Mouse (Mus musculus): Measurements from ENCODE around the gene P4htm. TPM values are rescaled to one million over a fixed set of nuclear protein-coding genes. Genes with fewer than 3 reads are reported as not detected.

The P4htm gene
- polyA plus RNA-seq, 1 experiment from 2014 or later, result 25.6 TPM

DNA sequence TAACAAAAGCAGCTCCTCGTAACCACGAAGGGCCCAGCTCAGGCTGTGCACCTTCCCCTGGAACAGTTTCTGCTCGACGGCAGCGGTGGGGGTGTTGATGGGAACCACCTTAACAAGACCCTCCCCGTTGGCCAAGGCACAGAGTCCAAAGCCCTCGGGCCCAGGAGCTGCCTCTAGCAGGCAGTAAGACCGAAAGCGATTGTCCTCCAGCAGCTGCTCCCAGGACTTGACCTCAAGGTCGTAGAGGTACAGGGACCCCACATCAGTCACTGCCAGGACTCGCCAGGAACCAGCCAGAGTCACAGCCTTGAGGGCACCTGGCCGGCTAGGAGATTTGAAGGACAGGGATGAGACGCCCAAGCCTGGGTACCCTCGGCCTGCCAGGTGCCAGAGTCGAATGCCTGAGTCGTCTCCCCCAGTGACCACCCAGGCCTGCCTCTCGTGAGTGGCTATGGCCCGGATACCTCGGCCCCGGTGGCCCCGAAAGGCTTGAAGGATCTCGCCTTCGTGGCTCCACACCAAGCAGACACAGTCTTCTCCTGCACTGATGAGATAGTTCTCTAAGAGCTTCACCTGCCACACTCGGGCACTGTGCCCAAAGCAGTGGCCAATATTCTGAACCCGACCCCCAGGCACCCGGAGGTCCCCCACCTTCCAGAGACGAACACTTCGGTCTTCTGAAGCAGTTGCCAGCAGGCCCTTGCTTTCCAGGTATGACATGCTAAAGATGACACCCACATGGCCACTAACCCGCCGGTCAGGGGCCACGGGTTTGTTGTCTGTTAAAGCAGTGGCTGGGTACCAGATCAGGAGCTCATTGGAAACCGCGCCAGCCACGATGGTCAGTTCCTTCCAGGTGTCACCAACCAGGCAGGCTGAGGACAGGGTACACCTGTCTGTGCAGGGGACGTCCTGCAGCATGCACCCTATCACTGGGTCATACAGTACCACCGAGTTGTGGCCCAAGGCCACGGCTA, 21.9 kb downstream of the P4htm start:
- Histone ChIP-seq H3K9me3 (no peaks in the 10 kb centered on the region), H3K9ac (peak overlapping the region; percentile 92), H3K4me2 (peak overlapping the region; percentile 94), H3K36me3 (peaks cover 60% of the 10 kb centered on the region), H3K27me3 (peaks cover 9% of the 10 kb centered on the region; the same call in 1 of the 2 replicates), H3K27ac (peak overlapping the region; percentile 53; the same call in 1 of the 2 replicates), H3K4me1 (replicated peaks) (peaks cover 71% of the 10 kb centered on the region), H3K4me3 (peak overlapping the region; percentile 75)
- 86% methylated on average over 37 of the region's 37 CpGs for WGBS
- no peak for ATAC-seq (ENCODE audit: low FRiP score)

DNA sequence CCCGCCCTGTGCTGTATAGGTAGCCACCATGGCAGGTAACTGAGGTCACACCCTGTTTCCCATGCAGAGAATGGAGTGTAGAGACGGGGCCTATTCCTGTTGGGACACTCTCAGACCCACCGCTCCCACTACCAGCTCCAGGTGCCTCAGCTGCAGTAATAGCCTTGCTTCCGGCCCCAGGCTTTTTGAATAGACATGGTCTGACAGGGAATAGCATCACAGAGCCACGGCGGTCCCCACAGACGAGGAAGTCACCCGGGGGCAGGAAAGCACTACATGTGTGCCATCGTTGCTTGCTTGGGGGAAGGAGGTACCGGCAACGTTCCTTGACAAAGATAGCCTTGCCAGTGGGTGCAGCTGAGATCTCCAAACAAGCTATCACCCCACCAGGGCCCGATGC, 22.5 kb downstream of the P4htm start:
- no peak for ATAC-seq (ENCODE audit: low FRiP score)
- peaks cover 60% of the 10 kb centered on the region for H3K36me3 ChIP-seq
- peak overlapping the region; percentile 53; the same call in 1 of the 2 replicates for H3K27ac ChIP-seq
- peaks cover 3% of the 10 kb centered on the region; the same call in 1 of the 2 replicates for H3K27me3 ChIP-seq
- H3K4me1 ChIP-seq (replicated peaks), result peaks cover 76% of the 10 kb centered on the region
- 82% methylated on average over 12 of the region's 12 CpGs for WGBS
- no peaks in the 10 kb centered on the region for H3K9me3 ChIP-seq
- H3K4me2 ChIP-seq, result peak overlapping the region; percentile 94
- peak overlapping the region; percentile 12 for H3K4me3 ChIP-seq
- H3K9ac ChIP-seq, result peak overlapping the region; percentile 59

DNA sequence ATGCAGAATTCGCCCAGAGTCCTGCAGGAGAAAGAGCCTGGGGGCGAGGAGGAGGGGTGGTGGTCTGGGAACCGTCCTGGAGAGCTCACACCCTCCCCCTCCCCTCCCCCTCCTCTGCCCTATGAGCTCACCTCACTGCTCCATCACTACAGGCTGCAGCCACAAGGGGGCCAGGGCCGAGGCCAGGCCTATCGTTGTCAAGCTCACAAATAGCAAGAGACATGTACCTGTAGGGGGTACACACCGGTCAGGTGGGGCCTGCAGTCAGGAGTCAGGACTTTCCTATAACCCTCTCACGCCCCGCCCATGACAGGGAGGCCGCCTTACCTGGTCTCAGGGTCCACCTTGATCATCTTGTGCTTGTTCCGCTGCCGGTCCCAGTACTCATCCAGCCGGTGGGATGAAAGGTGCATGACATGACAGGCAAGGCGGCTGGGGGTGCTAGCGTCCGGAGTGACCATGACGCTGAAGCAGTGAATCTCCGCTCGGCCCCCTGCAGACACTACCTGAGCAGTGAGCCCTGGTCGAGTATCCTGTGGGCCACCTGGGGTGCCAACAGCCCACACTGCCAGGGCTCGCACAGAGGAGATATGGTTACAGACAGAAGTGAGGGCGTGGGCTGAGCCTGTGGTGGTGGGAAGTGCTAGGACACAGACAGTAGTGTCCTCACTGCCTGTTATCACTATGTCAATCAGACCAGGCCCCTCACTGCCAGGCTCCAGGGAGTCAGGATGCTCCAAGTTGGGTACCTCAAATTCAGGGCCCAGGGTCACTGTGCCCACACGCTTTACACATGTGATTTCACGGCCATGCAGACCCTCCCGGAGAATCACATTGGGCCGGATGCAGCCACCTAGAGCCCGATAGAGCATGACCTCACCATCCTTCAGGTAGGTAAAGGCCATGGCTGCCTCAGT, 23.4 kb downstream of the P4htm start:
- 57% methylated on average over 26 of the region's 26 CpGs for WGBS
- Histone ChIP-seq H3K9ac (peak overlapping the region; percentile 59), H3K27ac (peak overlapping the region; percentile 48; the same call in 1 of the 2 replicates)

DNA sequence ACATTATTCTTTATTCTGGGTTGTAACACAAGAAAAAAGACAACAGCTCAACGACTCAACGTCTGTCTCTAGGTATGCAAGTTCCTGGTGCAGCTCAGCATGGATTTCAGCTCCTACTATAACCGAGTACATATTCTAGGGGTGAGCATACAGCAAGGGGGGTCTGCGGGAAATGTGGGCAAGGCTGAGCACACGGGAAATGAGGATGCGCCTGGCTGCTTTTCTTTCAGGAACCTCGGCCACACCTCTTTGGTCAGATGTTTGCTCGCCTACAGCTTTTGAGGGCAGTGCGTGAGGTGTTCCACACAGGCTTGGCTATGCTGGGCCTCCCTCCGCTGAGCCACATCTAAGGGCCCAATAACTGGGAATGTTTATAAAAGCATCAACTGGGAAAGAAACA, 25.1 kb downstream of the P4htm start:
- Histone ChIP-seq H3K4me1 (replicated peaks) (peaks cover 81% of the 10 kb centered on the region), H3K4me3 (no peak overlapping the region), H3K27me3 (no peaks in the 10 kb centered on the region), H3K9me3 (no peaks in the 10 kb centered on the region), H3K36me3 (peaks cover 60% of the 10 kb centered on the region), H3K9ac (no peak overlapping the region), H3K27ac (no peak overlapping the region), H3K4me2 (no peak overlapping the region)
- ATAC-seq (ENCODE audit: low FRiP score), result no peak
- WGBS, result 86% methylated on average over 10 of the region's 10 CpGs

More for the DNA sequence above, 23.4 kb downstream of the P4htm start:
- Histone ChIP-seq H3K9me3 (no peaks in the 10 kb centered on the region), H3K27me3 (no peaks in the 10 kb centered on the region), H3K4me1 (replicated peaks) (peaks cover 74% of the 10 kb centered on the region), H3K36me3 (peaks cover 60% of the 10 kb centered on the region), H3K4me3 (no peak overlapping the region), H3K4me2 (peak overlapping the region; percentile 94; the same call in 1 of the 2 replicates)
- no peak for ATAC-seq (ENCODE audit: low FRiP score)

DNA sequence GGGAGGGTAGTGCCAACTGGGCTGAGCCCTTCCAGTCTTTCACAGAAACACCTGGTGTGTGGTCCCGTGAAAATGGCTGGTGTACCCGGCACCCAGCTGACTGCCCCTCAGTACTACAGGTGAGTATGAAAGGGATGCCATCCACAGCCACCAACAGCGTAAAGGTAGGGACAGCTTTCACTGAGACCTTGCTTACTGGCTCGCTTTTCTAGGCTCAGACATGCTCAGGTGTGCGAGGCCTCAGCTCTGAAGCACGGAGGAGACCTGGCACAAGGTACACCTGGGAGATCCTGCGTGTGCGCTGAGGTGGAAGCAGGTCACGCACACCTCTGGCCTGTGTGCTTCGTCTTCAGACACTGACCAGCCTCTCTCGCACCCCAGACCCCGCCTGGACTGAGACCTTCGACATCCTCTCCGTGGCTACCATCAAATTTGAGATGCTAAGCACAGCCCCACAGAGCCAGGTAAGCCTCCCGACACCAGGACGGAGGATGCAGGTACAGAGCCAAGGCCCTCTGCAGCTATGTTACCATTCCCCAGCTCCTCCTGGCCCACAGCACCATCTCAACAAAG, 26.0 kb downstream of the P4htm start:
- Histone ChIP-seq H3K27me3 (no peaks in the 10 kb centered on the region), H3K9ac (no peak overlapping the region), H3K36me3 (peaks cover 59% of the 10 kb centered on the region), H3K4me3 (no peak overlapping the region), H3K27ac (no peak overlapping the region), H3K4me1 (replicated peaks) (peaks cover 72% of the 10 kb centered on the region), H3K4me2 (no peak overlapping the region), H3K9me3 (no peaks in the 10 kb centered on the region)
- 96% methylated on average over 16 of the region's 16 CpGs for WGBS
- ATAC-seq (ENCODE audit: low FRiP score), result no peak

DNA sequence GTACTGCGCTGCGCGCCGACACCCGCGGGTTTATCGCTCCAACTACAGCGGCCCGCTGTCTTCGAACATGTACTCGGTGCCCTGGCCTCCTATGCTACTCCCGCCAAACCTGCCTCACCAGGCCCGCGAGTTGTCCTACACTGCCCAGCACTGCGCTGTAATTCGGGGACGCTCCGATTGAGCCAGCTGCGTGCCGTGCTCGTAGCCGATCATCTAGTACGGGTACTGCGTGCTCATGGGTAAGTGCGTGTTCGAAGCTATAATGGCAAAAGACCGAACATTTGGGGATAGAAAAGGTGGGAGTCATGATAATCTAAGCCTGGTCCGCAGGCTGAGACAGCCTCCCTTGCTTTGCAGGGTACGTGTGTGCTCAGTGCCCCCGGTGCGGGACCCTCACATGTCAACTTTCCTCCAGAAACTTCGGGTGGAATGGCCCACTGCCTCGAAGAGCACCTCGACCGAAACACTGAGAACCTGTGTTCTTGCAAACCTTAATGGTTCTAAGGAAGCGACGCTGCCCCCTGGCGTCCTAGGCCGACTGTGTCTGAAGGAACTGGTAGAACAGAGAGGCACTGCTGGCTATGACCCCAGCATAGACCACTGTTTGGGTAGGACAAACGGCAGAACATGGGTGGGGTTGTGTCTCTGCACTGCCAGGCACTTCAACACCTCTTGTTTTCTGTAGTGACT, 27.1 kb downstream of the P4htm start:
- Histone ChIP-seq H3K4me1 (replicated peaks) (peaks cover 72% of the 10 kb centered on the region), H3K9ac (peak overlapping the region; percentile 77), H3K27ac (peak overlapping the region; percentile 83), H3K36me3 (peaks cover 54% of the 10 kb centered on the region), H3K9me3 (no peaks in the 10 kb centered on the region), H3K27me3 (no peaks in the 10 kb centered on the region), H3K4me3 (peak overlapping the region; percentile 63), H3K4me2 (peak overlapping the region; percentile 98)
- under 1% methylated on average over 40 of the region's 40 CpGs for WGBS
- ATAC-seq (ENCODE audit: low FRiP score), result no peak

DNA sequence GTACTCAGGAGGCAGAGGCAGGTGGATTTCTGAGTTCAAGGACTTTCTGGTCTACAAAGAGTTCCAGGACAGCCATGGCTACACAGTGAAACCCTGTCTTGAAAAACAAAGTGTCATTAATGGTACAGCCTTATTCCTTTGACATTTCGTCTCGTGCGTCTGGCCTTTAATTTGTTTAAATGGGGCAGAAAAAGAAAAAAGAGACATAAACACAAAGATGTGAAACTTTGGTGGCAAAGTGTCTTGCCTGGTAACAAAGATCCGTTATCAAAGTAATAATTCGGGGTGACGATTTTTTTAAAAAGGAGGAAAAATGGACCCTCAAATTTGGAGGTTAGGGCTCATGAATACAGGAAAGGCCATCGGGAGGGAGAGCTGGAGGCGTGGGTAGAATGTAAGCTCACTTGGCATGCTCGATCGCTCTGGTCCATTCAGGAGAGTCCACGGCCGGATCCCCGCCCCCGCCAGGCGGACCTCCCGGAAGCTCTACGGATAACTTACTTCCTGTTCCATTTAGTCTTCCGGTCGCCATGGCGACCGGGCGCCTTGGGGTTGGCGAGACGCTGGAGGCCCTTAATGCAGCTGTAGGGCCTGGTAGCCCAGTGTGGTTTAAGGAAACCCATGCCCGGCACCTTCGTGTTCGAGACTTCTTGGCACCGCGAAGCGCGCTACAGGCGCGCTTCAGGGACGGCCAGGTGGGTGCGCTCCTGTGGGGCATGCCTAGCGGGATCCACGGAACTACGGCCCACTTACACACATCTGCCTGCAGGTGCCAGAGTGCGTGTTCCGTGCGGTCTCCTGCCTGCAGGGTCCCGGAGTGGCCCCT, 27.9 kb downstream of the P4htm start, which contains the start of gene Dalrd3:
TSS of gene Dalrd3 (plus strand) at position 506 of the 826 bp plus-strand sequence.
- Histone ChIP-seq H3K27ac (peak within 1 kb of the TSS; percentile 83), H3K36me3 (peaks cover 54% of the 10 kb centered on the region), H3K4me2 (peak within 1 kb of the TSS; percentile 98), H3K27me3 (no peaks in the 10 kb centered on the region), H3K9me3 (no peaks in the 10 kb centered on the region), H3K9ac (peak within 1 kb of the TSS; percentile 77), H3K4me1 (replicated peaks) (peaks cover 64% of the 10 kb centered on the region), H3K4me3 (peak within 1 kb of the TSS; percentile 63)
- ATAC-seq (ENCODE audit: low FRiP score), result peak; percentile 67
- WGBS, result 6% methylated on average over 42 of the region's 42 CpGs

DNA sequence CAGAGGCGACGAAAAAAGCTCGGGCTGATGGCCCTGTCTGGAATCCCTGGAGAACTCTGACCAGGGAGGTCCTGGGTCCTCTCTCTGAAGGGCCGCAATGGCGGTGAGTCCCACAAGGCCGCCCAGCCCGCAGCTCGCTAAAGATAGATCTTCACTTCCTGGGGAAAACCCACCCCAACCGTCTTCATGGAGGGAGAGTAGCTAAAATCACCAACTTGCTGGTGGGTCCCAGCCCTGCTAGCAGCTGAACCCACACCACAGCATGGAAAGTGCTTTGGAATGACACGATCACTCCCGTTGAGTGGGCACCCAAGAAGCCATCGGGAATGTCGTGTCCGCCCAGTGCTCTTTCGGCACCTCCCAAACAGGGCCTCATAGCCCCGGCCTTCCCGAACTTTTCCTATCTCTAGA, 29.0 kb downstream of the P4htm start:
- Histone ChIP-seq H3K27ac (no peak overlapping the region), H3K4me1 (replicated peaks) (peaks cover 53% of the 10 kb centered on the region), H3K4me2 (peak overlapping the region; percentile 96), H3K9ac (peak overlapping the region; percentile 89), H3K36me3 (peaks cover 54% of the 10 kb centered on the region), H3K9me3 (no peaks in the 10 kb centered on the region), H3K27me3 (no peaks in the 10 kb centered on the region), H3K4me3 (peak overlapping the region; percentile 78; the same call in 1 of the 2 replicates)
- WGBS, result 80% methylated on average over 17 of the region's 17 CpGs
- no peak for ATAC-seq (ENCODE audit: low FRiP score)

DNA sequence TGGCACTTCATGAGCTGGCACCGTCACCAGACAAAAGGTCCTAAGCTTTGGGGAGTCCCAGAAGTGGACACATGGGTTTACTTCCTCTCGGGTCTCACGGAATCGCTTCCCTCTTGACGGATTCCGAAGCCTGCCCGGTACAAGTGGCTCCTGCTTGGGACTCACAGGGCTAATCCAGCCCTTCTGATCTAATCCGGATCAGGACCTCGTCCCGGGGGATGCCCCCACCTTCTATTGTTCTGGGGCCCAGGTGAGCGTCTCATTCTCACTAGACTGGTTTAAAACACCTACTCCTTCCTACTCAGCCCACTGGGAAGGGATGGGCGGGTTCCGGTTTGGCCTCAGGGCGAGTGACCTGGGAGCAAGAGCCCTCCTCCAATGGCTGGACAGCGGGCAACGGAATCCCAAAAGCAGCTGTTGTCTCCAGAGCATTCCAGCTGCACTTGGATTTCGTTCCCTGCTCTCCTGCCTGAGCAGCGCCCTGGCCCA, 29.5 kb downstream of the P4htm start:
- Histone ChIP-seq H3K4me3 (peak overlapping the region; percentile 78), H3K4me1 (replicated peaks) (peaks cover 49% of the 10 kb centered on the region), H3K4me2 (peak overlapping the region; percentile 96), H3K9ac (peak overlapping the region; percentile 89), H3K27me3 (no peaks in the 10 kb centered on the region), H3K27ac (peak overlapping the region; percentile 99), H3K9me3 (no peaks in the 10 kb centered on the region), H3K36me3 (peaks cover 53% of the 10 kb centered on the region)
- WGBS, result 13% methylated on average over 18 of the region's 18 CpGs
- ATAC-seq (ENCODE audit: low FRiP score), result no peak
